In the genomic region with DNA sequence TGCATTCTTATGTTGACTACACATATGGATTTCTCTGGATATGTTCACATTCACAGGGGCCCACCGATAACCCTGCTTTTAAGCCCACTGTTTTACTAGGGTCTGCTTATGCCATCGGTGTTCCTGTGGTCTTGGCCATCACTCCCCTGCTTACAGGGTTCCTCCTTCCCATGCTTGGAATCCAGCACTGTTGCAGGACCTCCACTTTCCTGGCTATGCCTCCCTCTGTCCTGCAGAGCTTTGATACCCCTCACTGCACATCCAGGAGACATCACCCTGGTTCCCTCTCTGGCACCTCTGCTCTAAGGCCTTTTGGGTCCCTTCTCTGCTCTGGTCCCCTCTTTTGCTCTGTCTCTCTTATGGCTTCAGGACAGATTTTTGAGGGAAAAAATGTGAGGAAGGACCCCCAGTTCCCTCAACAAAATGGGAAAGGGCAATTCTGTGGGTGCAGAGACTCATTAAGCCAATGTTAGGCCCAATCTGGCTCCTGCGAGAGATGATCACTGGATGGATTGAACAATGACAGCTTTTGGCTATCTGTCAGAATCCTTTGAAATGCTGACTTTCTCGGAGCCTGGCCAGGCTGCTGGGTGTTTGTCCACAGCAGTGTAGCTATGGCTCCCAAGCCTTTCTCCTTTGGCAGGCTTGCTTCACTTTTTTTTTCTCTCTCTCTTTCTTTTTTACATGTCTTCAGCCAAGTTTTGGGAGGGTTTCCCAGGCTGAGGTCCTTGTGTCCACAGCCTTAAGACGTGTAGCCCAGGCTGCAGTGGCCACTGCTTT, we compare ENCODE assay signal across 10 mouse cellular contexts. TPM values are rescaled to one million over a fixed set of nuclear protein-coding genes. Genes with fewer than 3 reads are reported as not detected.
DNase-seq lines count a peak whose midpoint lies in the region; ATAC-seq lines count a peak whose summit lies in the region.
"Had no signal": no experiment of that assay in that cellular context is flagged by ENCODE, and none has a peak within 500 bp of the region (broad histone marks: within the 10 kb centered on the region; RNA-seq: fewer than 3 reads in every experiment).

A gene (plus strand): TSS at position 706 of the 780 bp plus-strand sequence.

- H3K9ac ChIP-seq in intestine, embryonic 16.5 days (ENCODE audit: low read depth, low read length), result 0 out of 2 replicates have a peak within 1 kb of the TSS, but pooled peaks have one; percentile 14
- no peak within 1 kb of the TSS for H3K9ac ChIP-seq in intestine, embryonic 15.5 days
- H3K9ac ChIP-seq in heart, embryonic 16.5 days (ENCODE audit: low read length), result no peak within 1 kb of the TSS
- no peak within 1 kb of the TSS for H3K9ac ChIP-seq in lung, embryonic 15.5 days
- no peak within 1 kb of the TSS; the same call in 1 of the 2 replicates for H3K9ac ChIP-seq in midbrain, embryonic 13.5 days (replicated peaks)

- no peak within 1 kb of the TSS for H3K4me3 ChIP-seq in intestine, embryonic 16.5 days (ENCODE audit: low read length)
- no peak within 1 kb of the TSS for H3K4me3 ChIP-seq in intestine, embryonic 15.5 days (replicated peaks)
- no peak within 1 kb of the TSS for H3K4me3 ChIP-seq in heart, embryonic 16.5 days (ENCODE audit: low read length)
- no peak within 1 kb of the TSS for H3K4me3 ChIP-seq in lung, embryonic 15.5 days
- H3K4me3 ChIP-seq in midbrain, embryonic 13.5 days (replicated peaks), result no peak within 1 kb of the TSS

- peaks cover 2% of the 10 kb centered on the region; the same call in 1 of the 2 replicates for H3K4me1 ChIP-seq in intestine, embryonic 16.5 days (ENCODE audit: control insufficient read depth, insufficient read depth, low read length)
- no peaks in the 10 kb centered on the region for H3K4me1 ChIP-seq in intestine, embryonic 15.5 days (replicated peaks)
- H3K4me1 ChIP-seq in heart, embryonic 16.5 days (ENCODE audit: control insufficient read depth, insufficient read depth, low read length), result no peaks in the 10 kb centered on the region
- peaks cover 17% of the 10 kb centered on the region; the same call in 1 of the 2 replicates for H3K4me1 ChIP-seq in lung, embryonic 15.5 days
- no peaks in the 10 kb centered on the region for H3K4me1 ChIP-seq in midbrain, embryonic 13.5 days (replicated peaks)

- no peak for ATAC-seq in intestine, embryonic 16.5 days
- no peak for ATAC-seq in intestine, embryonic 15.5 days
- no peak for ATAC-seq in heart, embryonic 16.5 days (replicated peaks; ENCODE audit: extremely low read depth, insufficient read depth, low FRiP score)
- ATAC-seq in lung, embryonic 15.5 days (ENCODE audit: borderline replicate concordance, extremely low read depth, low FRiP score, low TSS enrichment), result 0 out of 2 replicates have a peak, but pooled peaks have one; percentile 47
- no peak for ATAC-seq in megakaryocyte progenitor cell, adult 5-6 weeks (replicated peaks; ENCODE audit: poor library complexity)
- ATAC-seq in midbrain, embryonic 13.5 days, result no peak

- H3K9me3 ChIP-seq in intestine, embryonic 16.5 days (ENCODE audit: control insufficient read depth, low read length), result no peaks in the 10 kb centered on the region; the same call in 1 of the 2 replicates
- no peaks in the 10 kb centered on the region for H3K9me3 ChIP-seq in intestine, embryonic 15.5 days
- H3K9me3 ChIP-seq in heart, embryonic 16.5 days (replicated peaks; ENCODE audit: control insufficient read depth, low read length), result no peaks in the 10 kb centered on the region; the same call in 1 of the 2 replicates
- no peaks in the 10 kb centered on the region for H3K9me3 ChIP-seq in lung, embryonic 15.5 days
- H3K9me3 ChIP-seq in midbrain, embryonic 13.5 days, result no peaks in the 10 kb centered on the region; the same call in 1 of the 2 replicates

- DNase-seq in adrenal gland, postnatal 14 days, result peak; percentile 51
- no peak for DNase-seq in thymus, postnatal 0 days (ENCODE audit: low spot score)

- no peaks in the 10 kb centered on the region for H3K27me3 ChIP-seq in intestine, embryonic 16.5 days (replicated peaks; ENCODE audit: control insufficient read depth, insufficient read depth, low read length)
- H3K27me3 ChIP-seq in intestine, embryonic 15.5 days (replicated peaks), result no peaks in the 10 kb centered on the region
- H3K27me3 ChIP-seq in heart, embryonic 16.5 days (ENCODE audit: control insufficient read depth, insufficient read depth, low read length), result no peaks in the 10 kb centered on the region
- no peaks in the 10 kb centered on the region for H3K27me3 ChIP-seq in lung, embryonic 15.5 days
- no peaks in the 10 kb centered on the region for H3K27me3 ChIP-seq in midbrain, embryonic 13.5 days

- no peak within 1 kb of the TSS for H3K4me2 ChIP-seq in intestine, embryonic 16.5 days (ENCODE audit: low read depth, low read length)
- H3K4me2 ChIP-seq in intestine, embryonic 15.5 days (replicated peaks), result no peak within 1 kb of the TSS
- no peak within 1 kb of the TSS for H3K4me2 ChIP-seq in heart, embryonic 16.5 days (ENCODE audit: low read depth, low read length)
- H3K4me2 ChIP-seq in lung, embryonic 15.5 days, result no peak within 1 kb of the TSS
- no peak within 1 kb of the TSS for H3K4me2 ChIP-seq in midbrain, embryonic 13.5 days (replicated peaks)

- 71% methylated on average over 5 of the region's 5 CpGs for WGBS in intestine, embryonic 16.5 days
- 73% methylated on average over 5 of the region's 5 CpGs for WGBS in intestine, embryonic 15.5 days
- 66% methylated on average over 5 of the region's 5 CpGs for WGBS in heart, embryonic 16.5 days
- 59% methylated on average over 5 of the region's 5 CpGs for WGBS in lung, embryonic 15.5 days
- WGBS in midbrain, embryonic 13.5 days, result 83% methylated on average over 5 of the region's 5 CpGs

- H3K27ac ChIP-seq in intestine, embryonic 16.5 days (ENCODE audit: low read length), result no peak within 1 kb of the TSS
- H3K27ac ChIP-seq in intestine, embryonic 15.5 days, result no peak within 1 kb of the TSS
- peak within 1 kb of the TSS; percentile 35; the same call in 1 of the 2 replicates for H3K27ac ChIP-seq in heart, embryonic 16.5 days (ENCODE audit: low read length)
- H3K27ac ChIP-seq in lung, embryonic 15.5 days, result peak within 1 kb of the TSS; percentile 79
- no peak within 1 kb of the TSS for H3K27ac ChIP-seq in midbrain, embryonic 13.5 days

- no peaks in the 10 kb centered on the region for H3K36me3 ChIP-seq in intestine, embryonic 16.5 days (ENCODE audit: control insufficient read depth, insufficient read depth, low read length)
- no peaks in the 10 kb centered on the region for H3K36me3 ChIP-seq in intestine, embryonic 15.5 days
- no peaks in the 10 kb centered on the region for H3K36me3 ChIP-seq in heart, embryonic 16.5 days (ENCODE audit: control insufficient read depth, insufficient read depth)
- no peaks in the 10 kb centered on the region for H3K36me3 ChIP-seq in lung, embryonic 15.5 days
- H3K36me3 ChIP-seq in midbrain, embryonic 13.5 days, result peaks cover 6% of the 10 kb centered on the region; the same call in 1 of the 2 replicates

RNA-seq across cellular contexts. Expression of the gene that starts here (rescaled TPM):
- 0.27 and 0.42 TPM in 2 replicates for polyA plus RNA-seq in intestine, embryonic 16.5 days (2015; fragmentation: Nextera tagmentation; extraction: Ambion mirVana)
- 0.51 TPM in 1 of 2 replicates, not detected in the other for polyA plus RNA-seq in intestine, embryonic 15.5 days (2015; fragmentation: Nextera tagmentation; extraction: Ambion mirVana)
- total RNA-seq in adrenal gland, postnatal 14 days (2021), result 41.7 and 44.4 TPM in 2 replicates
- polyA plus RNA-seq in heart, embryonic 16.5 days (2015; fragmentation: Nextera tagmentation; extraction: Ambion mirVana), result 2.7 and 2.8 TPM in 2 replicates
- polyA plus RNA-seq in lung, embryonic 15.5 days (2015; fragmentation: Nextera tagmentation; extraction: Ambion mirVana), result 1.7 and 3.1 TPM in 2 replicates
- not detected in 2 replicates for total RNA-seq in megakaryocyte progenitor cell, adult 5-6 weeks (2015)
- total RNA-seq in megakaryocyte progenitor cell, adult 5-6 weeks (2017), result not detected in 2 replicates
- 2.8 and 4.2 TPM in 2 replicates for polyA plus RNA-seq in thymus, postnatal 0 days (2015; fragmentation: Nextera tagmentation; extraction: Ambion mirVana)
- polyA plus RNA-seq in midbrain, embryonic 13.5 days (2015; fragmentation: Nextera tagmentation; extraction: Ambion mirVana), result 0.21 TPM in 1 of 2 replicates, not detected in the other
- total RNA-seq: common myeloid progenitor, adult 5-6 weeks had no signal
- polyA plus RNA-seq: neural tube, embryonic 14.5 days had no signal

Comparison
In these comparisons a context has a peak if more than half of its experiments do, and no peak if none do; other contexts are left out.
1. RNA of the gene that starts here (total RNA-seq): 41.7 to 44.4 TPM in adrenal gland, postnatal 14 days; not detected in megakaryocyte progenitor cell, adult 5-6 weeks; every median in the first group is over 10 times any median in the second.
2. H3K27ac ChIP-seq: peak in heart, embryonic 16.5 days (single experiment) and lung, embryonic 15.5 days (single experiment); none in intestine, embryonic 16.5 days (single experiment), intestine, embryonic 15.5 days (single experiment) and midbrain, embryonic 13.5 days (single experiment).